Mouse (Mus musculus) liver, embryonic 14.5 days (tissue): ENCODE results near the gene Gna12.

Experiments used
- CTCF ChIP-seq: IDR thresholded peaks from 2 replicates; pipeline ENCODE4 v1.5.1; 2016; ENCODE audit warnings: antibody characterized with exemption, low read depth, control low read depth
- EP300 ChIP-seq: IDR thresholded peaks from 2 replicates; pipeline ENCODE4 v1.6.1; 2016; ENCODE audit warnings: antibody characterized with exemption, low read depth

DNA sequence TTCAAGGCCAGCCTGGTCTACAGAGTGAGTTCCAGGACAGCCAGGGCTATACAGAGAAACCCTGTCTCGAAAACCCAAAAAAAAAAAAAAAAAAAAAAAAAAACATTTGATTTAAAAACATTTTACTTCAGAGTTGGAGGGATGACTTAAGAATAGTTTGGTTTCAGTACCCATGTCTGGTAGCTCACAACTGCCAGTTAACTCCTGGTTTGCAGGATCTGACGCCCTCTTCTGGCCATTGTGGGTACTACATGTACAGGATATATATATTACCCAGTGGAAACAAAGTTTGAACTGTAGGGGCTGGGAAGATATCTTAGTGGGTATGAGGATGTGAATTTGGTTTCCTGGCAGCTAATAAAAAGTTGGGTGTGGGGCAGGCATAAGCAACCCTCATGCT is 79.3 kb downstream of the Gna12 start:
- TF ChIP-seq CTCF: peak; percentile 69
- TF ChIP-seq EP300: no peak
